Mouse (Mus musculus) lung, postnatal 14 days (tissue): Measurements from ENCODE around the gene Rhob.

Source experiments
- DNase-seq: peaks from one replicate; pipeline ENCODE4 v3.0.0; 2021

The Rhob gene

DNA sequence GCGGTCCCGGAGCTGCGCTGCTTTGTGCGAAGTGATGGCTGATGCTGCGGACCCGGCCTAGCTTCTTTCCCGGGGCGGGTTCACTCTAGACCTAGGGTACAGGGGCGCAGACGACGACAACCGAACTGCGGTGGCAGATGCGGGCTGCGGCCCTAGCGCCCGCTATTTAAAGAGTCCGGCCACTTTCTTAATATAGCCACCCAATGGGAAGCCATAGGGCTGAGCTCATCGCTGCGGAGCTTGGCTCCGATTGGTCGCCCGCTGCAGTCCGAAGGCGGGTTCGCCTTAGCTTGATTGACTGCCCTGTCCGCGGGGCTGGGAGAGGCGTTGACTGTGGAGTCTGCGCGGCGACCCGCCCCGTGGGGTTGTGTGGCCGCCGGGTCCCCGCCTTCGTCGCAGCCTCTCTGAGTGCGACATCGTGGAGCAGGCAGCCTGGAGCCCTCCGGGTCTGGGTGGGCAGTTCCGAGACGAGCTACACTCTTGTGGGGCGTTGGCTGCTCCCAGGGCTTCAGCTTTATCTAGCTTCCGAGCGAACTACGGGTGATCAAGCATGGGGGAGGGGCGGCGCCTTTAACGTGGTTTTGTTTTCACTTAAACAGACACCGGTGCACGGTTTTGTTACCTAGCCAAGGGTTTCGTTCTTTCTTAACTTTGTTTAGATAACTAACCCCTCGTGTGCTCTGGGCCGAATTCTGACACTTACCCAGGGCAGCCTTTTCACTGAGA lies at the start of gene Rhob:
Rhob (minus strand) TSS at position 139 of the 726 bp plus-strand sequence.
- peak; percentile 97 for DNase-seq

DNA sequence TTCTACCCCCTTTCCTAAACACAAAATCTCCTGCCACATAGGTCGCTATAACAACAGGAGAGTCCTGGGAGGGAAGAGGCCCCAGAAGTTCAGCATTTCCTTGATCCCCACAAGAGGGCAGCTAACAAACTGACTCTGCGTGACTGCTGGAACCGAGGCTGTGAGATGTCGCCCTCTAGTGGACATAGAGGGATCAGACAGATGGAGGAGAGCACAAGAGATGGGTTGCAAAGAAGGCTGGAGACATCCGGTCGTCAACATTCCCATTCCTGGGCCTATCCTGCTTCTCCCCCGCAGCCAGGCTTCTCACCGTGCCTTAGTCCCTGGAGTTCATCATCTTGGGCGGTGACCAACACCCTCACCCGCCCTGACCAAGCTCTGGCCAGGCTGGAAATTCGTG lies 47.5 kb upstream of the Rhob start:
- peak; percentile 76 for DNase-seq

DNA sequence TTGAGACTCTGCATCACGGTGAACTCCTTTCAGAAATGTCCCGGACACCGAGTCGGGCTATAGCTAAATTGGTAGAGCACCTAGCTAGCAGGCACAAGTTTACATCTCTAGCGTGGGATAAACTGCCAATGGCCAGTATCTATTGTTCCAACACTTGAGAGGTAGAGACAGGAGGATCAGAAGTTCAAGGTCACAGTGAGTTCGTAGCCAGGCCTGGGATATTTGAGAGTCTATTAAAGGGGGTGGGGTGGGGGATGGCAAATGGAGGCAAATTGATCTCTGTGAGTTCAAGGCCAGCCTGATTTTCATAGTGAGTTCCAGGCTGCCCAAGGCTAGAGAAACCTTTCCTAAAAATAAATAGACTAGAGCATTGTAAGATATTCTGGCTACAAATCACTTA lies 47.0 kb upstream of the Rhob start:
- no peak for DNase-seq

DNA sequence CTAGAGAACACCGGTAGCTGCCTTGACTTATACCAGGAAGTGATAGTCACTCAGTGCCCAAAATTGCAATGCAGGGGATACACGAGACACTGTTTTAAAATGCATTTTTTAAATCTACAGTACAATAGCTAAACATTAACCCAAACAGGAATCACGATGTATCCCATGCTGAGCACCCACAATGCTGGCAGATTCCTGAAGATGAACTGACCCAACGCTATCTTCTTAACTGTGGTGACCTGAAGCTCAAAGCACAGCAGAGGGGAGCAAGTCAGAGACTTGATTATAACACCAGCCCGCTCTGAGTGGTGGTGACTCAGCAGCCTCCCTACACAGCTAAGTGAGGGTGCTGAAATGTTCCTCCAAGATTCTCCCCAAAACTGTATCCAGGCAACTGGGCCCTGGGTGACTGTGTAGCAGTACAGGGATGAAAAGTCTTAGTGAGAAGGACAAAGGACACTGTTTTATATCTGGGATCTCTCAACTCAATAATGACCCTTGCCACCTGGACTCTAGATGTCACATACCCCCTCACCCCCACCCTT lies 45.3 kb upstream of the Rhob start:
- DNase-seq: no peak

DNA sequence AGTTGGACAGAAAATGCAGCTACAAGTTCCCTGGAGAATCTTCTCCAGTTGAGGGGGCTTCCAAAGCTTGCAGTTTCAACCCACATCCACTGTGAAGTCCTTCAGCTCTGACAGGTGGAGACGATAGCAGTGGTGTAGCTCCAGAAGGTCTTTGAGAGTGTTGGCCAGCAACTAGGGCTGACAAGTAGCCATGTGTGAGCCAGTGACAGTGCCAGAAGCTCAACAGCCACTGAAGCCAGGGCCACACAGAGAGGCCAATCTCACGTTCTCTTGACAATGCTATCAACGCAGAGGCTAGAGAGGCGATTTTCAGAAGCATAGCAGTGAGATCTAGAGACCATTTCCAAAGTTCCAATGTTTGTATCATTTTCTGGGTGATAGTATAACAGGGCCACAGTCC lies 42.6 kb upstream of the Rhob start:
- no peak for DNase-seq

DNA sequence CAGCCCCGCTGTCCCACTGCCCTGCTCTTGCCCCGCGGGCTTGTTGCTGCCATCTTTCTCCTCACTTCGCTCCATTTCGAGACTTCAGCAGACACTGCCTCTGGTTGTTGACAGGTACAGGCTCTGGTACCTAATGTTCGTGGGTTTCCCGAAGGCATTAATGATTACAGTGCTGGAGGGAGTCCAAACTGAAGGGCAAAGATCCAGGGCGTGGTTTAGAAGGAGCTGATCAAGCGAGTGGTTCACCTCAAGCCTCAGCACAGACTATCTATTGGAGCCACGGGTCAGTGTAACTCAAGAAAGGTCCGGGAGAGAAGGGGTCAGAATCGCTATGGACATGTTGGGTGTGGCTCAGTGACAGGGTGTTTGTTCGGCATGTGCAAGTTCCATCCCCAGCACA lies 39.7 kb upstream of the Rhob start:
- DNase-seq: no peak

DNA sequence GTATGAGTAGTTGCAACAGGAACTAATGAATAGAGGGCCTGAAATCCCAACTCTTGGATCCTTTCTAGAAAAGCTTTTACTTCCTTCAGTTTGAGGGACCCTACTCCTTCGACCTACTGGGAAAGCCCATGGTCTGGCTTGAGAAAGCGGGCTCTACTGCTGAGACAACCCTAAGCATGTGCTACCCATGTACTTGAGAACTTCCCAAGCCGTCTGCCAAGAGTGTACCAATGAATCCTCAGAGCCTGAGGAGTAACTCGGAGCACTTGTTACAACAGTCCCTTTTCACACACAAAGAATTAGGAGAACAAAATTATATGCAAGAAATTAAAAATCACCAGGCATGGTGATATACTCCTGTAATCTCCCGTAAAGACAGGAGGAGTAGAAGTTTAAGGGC lies 37.5 kb upstream of the Rhob start:
- DNase-seq: no peak

DNA sequence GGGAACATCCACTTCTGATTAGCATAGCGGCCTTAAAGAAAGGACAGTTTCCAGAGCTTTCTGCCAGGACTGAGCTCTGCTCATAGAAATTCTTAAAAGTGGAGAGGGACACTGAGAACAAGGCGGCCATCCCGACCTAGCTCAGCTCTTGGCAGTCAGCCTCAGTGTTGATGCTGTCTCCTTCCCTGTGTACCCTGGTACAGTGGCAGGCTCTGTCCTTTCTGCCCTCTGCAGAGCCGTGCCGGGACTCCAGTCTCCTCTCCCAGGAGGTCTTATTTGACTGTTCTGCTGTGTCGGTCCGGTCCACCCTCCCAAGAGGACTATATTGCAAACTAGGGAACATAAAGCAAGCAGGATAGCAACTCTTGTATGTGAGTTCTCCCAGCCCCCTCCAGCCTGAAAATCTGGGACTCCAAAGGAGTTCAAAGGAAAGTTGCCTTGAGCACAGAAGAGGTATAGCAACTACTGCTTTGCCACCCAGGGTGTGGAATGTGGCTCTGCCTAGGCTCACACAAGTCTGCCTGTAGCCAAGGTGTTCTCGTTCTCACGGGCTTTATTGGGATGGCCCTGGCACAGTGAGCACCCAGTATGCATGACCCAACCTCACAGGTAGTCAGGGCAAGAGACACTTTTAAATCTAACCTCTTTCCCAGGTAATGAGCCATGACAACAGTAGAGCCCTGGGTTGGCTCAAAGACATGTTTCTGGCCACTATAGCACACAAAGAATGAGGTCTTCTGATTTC lies 36.6 kb upstream of the Rhob start:
- no peak for DNase-seq

DNA sequence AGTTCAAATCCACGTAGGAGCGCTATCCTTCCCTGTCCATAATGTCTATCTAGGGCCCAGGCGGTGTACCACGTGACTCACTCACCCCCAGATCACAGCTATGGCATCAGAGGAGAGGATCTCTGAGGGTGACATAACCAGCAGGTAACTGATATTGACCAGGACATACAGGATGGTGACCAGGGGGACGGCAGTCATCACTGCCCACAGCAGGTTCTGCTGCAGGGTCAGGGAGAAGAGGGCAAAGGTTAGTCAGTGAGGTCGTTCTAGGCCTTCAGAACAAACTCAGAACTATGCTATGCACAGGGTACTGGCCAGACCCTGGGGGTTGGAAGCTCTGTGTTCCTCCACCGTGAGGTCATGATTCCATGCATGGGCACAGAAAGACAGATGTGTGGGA lies 35.8 kb upstream of the Rhob start:
- no peak for DNase-seq

DNA sequence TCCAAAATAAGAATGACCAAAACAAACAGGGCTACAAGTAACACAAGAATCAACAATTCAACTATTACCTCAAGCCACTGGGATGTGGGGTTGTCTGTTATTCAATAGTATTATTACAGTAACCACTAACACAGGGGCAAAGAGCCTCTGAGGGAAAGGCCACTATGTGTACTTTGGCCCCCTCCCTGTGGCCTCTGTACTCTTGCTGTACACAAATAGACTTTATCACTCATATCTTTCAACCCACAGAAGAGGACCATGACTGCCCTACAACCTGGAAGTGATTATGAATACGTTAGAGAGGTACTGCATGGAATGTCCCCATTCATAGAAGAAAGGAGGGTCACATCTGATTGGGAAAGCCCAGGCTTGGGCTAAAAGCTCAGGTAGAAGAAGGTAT lies 35.1 kb upstream of the Rhob start:
- no peak for DNase-seq

DNA sequence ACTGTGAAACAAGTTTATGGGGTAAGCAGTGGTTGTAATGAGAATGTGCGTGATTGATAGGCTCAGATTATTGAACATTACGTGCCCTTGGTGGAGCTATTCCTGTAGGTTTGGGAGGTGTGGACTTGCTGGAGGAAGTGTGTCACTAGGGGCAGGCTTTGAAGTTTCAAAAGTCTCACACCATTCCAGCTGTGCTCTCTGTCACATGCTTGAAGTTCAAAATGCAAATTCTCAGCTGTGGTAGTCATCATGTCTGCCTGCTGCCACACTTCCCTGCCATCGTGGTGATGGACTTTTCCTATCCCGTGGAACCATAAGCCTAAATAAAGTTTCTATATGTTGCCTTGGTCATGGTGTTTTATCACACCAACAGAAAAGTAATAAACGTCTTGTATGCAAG lies 28.0 kb upstream of the Rhob start:
- DNase-seq: no peak

DNA sequence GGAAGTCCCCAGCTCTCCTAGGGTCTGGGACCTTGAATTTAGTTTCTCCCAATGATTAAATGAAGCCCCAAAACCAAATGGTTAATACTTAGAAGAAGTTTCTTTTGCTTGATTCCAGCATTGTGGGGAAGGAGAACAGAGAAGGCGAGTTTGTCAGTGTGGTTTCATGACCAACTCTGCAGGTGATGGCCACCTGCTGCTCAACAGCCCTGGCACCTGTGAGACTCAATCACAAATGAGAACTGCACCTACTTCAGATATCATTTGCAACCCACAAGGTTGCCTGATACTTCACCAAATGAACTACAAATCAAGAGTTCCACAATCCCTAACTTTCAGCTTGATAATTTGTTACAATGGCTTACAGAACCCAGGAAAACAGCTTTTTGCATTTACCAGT lies 27.4 kb upstream of the Rhob start:
- DNase-seq: no peak

DNA sequence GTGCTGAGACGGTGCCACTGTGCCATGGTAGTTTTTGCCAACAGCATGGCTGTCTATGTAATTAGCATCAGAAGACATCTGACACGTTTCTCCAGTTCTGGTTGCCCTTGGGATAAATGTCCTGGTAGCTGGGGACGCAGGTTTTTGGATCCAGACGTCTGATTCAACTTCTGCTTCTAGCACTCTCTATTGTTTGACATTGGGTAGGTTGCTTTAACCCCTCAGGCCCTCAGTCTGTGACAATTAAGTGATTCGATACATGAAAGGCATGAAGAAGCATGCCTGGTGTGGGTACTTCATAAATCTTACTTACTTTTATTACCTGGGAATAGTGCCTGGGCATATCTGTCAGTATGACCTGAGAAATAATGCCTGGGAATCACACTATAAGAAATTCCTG lies 24.3 kb upstream of the Rhob start:
- no peak for DNase-seq

DNA sequence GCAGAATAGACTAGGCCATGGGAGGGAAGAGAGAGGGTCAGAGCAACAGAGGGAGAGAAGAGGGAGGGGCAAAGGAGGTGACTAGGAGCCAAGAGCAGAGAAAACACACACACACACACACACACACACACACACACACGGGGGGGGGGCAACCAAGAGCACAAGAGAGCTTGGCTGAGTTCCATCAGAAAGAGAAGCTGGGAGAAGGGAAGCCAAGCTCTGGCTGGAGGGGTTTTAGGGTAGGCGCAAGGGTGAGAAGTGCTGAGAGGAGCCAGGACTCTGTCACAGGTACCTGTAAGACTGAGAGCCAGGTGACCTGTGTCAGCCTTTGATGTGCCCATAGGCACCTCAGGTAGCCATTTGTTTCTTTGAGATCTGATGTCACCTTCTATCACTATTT lies 22.9 kb upstream of the Rhob start:
- DNase-seq: no peak

DNA sequence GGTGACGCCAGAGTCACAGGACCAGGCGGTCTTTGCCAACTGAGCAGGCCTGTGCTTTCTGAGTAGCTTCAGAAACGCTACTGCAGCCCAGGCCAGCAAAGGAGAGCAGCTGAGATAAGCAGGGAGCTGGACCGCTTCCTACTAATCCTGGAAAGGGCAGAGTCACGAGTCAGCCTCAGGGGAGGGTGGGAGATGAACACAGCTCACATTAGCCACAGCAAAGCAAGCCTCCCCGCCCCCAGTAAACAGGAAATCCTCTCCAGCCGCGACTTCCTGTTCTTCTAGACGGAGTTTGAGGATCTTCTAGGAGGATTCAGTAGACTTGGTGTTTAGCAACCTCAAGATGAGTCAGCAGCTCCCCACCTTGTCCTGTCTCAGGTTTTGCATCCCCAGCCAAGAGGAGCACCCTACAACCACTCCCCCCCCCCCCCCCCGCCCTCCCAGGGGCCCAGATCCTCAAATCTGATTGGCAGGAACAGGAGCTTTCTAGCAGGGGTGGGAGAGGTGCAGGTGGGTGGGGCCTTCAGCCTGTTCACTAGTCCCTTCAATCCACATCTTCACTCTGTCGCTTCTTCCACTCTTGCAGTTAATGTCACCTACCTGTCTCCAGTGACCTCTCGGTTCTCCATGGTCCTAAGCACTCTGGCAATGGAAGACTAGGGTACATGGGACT lies 21.7 kb upstream of the Rhob start:
- peak; percentile 72 for DNase-seq

DNA sequence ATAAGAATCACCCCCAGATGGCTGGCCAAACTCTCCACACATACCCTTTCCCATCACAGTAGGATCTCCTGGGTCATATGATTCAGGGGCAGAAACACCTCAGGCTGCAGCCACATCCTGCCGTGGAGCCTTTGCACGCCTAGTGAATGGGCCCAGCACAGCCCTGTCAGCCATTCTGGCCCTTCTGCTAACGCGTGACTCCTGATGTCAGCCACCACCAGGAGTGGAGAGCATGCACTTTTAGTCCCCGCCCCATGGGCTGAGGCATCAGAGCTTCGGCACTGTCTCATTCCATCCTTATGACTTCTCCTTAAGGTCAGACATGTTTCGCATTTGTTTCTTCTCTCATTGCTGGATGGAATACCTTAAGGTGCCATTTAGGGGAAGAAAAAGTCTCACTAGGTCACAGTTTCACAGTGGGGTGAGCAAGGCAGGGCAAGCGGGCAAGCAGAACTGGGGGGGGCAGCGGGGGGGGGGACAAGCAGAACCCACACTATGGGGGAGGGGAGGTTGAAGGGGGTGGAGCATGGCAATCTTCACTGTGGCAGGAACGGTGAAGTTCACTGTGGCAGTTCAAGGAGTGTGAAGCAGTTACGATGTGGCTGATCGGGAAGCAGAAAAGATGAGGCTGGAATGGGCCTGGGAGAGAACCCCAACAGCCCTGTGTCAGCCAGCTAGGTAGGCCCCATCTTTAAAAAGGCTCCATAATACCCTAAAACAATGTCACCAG lies 19.8 kb upstream of the Rhob start:
- DNase-seq: no peak

DNA sequence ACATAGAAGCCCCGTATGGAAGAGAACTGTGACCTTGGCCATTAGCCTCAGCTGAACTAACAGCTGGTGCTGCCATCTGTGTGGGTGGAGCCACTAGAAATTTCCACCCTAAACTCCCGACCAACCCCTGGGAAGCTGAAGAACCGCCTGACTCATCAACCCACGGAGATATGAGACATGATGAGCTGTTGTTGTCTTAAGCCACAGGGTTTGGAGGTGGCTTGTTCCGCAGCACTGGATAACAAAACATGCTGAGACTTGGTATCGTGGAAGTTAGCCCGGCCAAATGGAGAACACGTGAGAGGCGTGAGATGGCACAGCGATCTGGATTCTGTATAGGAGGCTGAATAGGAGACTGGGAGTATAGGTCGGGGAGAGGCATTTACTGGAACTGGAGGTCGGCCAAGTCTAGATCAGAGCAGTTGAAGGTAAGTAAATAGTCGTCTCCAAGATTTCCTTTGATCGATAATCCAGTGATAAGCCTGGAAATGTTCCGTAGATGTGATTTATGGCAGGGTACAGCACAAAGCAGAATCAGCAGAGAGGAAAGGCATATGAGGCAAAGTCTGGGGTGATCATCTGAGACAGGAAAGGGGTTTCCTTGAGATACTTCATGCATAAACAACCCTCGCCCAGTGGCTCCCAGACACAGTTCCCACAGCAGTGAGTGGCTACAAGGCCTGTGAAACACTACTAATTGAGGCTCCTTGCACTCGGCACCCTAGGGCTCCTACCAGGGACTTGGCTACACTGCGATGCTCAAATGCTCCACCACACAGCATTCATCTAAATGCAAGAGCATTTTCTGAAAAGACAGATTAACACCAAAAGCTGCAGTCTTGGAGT lies 11.5 kb upstream of the Rhob start:
- DNase-seq: no peak

DNA sequence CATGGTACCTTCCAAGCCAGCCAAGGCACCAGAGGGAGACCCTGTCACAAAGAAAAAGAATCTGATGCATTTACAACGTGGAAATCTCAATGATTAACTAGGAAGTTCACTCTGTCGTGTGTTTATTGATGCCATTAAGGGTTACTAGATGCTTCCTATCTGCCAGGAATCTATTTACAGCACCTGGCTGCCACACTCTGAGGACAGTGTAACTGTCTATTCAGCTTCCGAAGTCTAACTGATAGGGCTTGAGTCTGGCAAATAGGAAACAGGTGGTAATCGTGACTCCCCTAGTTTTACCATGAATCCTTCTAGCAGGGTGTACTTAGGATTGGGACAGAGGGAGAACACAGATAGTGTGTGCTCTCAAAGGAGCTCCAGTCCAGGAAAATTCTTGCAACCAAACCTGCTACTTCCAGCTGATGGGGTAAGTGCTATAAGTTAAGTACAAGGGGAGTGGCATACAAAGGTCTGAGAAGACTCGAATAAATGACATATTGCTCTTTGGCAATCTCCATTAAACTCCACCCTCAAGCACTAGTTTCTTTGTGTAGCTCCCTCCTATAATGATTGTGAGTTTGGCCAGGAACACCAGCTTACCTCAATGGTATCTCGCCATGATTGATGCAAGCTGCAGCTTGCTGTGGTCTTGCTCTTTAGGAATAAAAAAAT lies 10.6 kb upstream of the Rhob start:
- DNase-seq: no peak

DNA sequence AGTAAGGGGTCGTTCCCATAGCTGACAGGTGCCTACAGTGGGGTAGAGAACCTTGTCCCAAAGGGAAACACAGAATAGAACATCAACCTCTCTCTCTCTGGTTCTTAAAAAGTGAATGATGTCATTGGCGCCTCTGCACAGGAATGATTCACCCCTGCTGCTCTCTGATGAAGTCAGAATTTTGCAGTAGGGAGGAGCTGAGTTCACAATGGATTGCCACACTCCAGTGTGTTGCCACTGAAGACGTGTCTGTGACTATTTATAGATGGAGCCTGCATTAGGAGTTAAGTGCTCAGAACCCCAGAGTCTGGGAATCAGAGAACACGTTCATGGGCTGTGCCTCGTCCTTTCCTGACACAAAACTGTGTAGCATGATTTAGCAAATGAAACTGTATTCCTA lies 9.9 kb upstream of the Rhob start:
- peak; percentile 21 for DNase-seq

DNA sequence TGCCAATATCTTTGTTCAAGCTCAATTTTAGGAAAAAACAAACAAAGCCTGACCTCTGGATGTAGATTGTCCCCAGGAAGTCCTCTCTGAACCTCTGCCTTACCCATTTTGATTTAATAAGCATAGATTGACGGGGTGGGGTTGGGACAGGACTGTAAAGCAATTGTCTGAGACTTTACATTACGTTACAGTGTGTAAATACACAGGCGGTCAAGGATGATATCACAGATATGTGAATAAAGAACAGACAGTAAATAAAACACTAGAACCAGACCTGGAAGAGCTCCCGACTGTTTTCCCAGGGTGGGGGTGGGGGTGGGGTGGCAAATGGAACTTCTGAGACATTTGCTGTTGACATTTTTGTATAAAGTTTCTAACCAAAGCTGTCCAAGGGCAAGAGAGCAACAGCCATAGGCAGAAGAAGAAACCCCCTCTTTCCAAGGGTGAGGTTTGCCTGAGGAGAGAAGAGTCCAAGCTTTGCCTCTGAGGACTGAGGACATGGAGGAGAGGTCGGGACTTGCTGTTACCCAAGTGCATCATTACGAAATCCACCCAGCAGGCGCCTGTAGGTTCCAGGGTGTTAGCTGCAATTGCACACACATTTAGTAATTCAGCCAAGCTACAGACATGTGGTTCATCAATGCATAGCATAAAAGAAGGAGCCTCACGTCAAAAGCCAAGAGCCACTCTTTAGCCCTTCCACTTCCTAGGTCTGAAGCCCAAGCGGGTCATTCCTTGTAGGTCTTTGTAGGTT lies 7.3 kb upstream of the Rhob start:
- DNase-seq: peak; percentile 67

DNA sequence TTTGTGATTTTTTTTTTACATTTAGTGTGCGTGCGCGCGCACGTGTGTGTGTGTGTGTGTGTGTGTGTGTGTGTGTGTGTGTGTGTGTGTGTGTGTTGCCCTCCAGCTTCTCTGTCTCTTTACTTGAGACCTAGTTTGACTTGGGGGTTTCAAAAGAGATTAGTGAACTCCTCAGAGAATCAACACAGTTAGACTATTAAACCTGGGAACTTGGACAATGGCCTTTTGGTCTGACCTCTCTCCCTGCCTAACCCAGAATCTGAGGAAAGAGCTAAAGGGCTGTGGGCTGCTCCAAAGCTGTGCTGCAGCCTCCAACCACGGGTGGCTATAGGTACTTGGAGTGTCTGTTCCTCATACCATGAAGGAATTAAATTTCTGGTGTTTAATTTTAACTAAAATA lies 4.3 kb upstream of the Rhob start:
- no peak for DNase-seq
